ENCODE assay signal across 28 mouse cellular contexts in genomic region chr3:105790338-105790737, GRCm38 (mm10).
"Had no signal": no experiment of that assay in that cellular context is flagged by ENCODE, and none has a peak within 500 bp of the region (broad histone marks: within the 10 kb centered on the region; RNA-seq: fewer than 3 reads in every experiment).

No protein-coding gene starts in this region.

- H3K4me3 ChIP-seq: embryonic facial prominence, embryonic 10.5 days; embryonic facial prominence, embryonic 12.5 days; embryonic facial prominence, embryonic 13.5 days; embryonic facial prominence, embryonic 15.5 days; erythroblast, embryonic 14.5 days; forebrain, embryonic 10.5 days; forebrain, embryonic 12.5 days; forebrain, embryonic 13.5 days; forebrain, embryonic 15.5 days; gastrocnemius, adult 2 months had no signal

- H3K27ac ChIP-seq: embryonic facial prominence, embryonic 10.5 days; embryonic facial prominence, embryonic 12.5 days; embryonic facial prominence, embryonic 13.5 days; embryonic facial prominence, embryonic 15.5 days; forebrain, embryonic 10.5 days; forebrain, embryonic 12.5 days; forebrain, embryonic 13.5 days; forebrain, embryonic 15.5 days; gastrocnemius, adult 2 months had no signal

- DNase-seq: cerebellum, adult 18-20 months; cerebellum, adult 2 months; cerebellum, adult 8-10 months; cerebellum, adult 9-10 months; cerebellum, adult 9-11 months; cerebellum, postnatal 10 days; cerebellum, postnatal 14 days; cerebellum, postnatal 25 days; cerebellum, postnatal 36 days; embryo, embryonic 11 days; forebrain, postnatal 0 days; gastrocnemius, adult 2 months; gastrocnemius, postnatal 10 days; gastrocnemius, postnatal 14 days; gastrocnemius, postnatal 25 days; gastrocnemius, postnatal 36 days; heart, adult 11 months had no signal

- ATAC-seq: forebrain, embryonic 13.5 days; forebrain, embryonic 14.5 days; forebrain, embryonic 15.5 days; forebrain, embryonic 16.5 days; forebrain, postnatal 0 days had no signal

- H3K36me3 ChIP-seq: embryonic facial prominence, embryonic 12.5 days had no signal

- H3K4me2 ChIP-seq: embryonic facial prominence, embryonic 12.5 days; embryonic facial prominence, embryonic 13.5 days; embryonic facial prominence, embryonic 15.5 days; forebrain, embryonic 12.5 days; forebrain, embryonic 13.5 days; forebrain, embryonic 15.5 days had no signal

- H3K4me1 ChIP-seq: embryonic facial prominence, embryonic 10.5 days; embryonic facial prominence, embryonic 12.5 days; embryonic facial prominence, embryonic 13.5 days; embryonic facial prominence, embryonic 15.5 days; forebrain, embryonic 10.5 days; forebrain, embryonic 12.5 days; forebrain, embryonic 13.5 days; forebrain, embryonic 15.5 days had no signal

- H3K9ac ChIP-seq: embryonic facial prominence, embryonic 12.5 days; embryonic facial prominence, embryonic 13.5 days; embryonic facial prominence, embryonic 15.5 days; forebrain, embryonic 12.5 days; forebrain, embryonic 13.5 days; forebrain, embryonic 15.5 days; forebrain, postnatal 0 days had no signal

- H3K9me3 ChIP-seq: embryonic facial prominence, embryonic 12.5 days; embryonic facial prominence, embryonic 15.5 days; forebrain, embryonic 10.5 days; forebrain, embryonic 12.5 days; forebrain, embryonic 13.5 days; forebrain, embryonic 15.5 days had no signal

- H3K27me3 ChIP-seq: embryonic facial prominence, embryonic 12.5 days; embryonic facial prominence, embryonic 13.5 days; embryonic facial prominence, embryonic 15.5 days; forebrain, embryonic 12.5 days; forebrain, embryonic 13.5 days; forebrain, embryonic 15.5 days had no signal
